Mouse (Mus musculus): Measurements from ENCODE around the gene Arhgap24.

DNA sequence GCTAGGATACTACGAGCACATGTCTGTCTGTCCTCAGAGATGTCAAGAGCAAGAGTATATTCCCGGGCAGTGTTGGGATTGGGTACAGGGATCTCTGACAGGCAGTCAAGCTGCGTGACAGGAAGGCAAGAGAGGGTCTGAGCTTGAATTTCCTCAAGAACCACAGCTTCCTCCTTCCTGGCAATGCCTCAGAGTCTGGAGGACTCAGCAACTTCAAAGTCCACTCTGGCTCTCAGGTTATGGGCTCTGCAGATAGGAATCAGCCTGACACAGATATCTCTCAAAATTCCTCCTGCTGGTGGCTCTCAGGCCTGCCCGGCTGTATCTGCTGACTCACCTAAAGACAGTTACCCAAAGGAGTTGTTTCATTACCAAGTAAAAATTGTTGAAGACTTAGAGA lies 162.6 kb downstream of the Arhgap24 start:
- TF ChIP-seq E2F4 (IDR thresholded peaks at IDR 0.05; ENCODE audit: insufficient read depth) (no peak), MAX (IDR thresholded peaks at IDR 0.05; ENCODE audit: low read depth) (no peak), POLR2A (IDR thresholded peaks at IDR 0.05; ENCODE audit: insufficient read length, low read depth) (no peak), TCF12 (IDR thresholded peaks at IDR 0.05; ENCODE audit: insufficient read depth, poor library complexity, severe bottlenecking) (no peak), USF1 (IDR thresholded peaks at IDR 0.05; ENCODE audit: low read depth) (no peak), MYOD1 (IDR thresholded peaks at IDR 0.05; ENCODE audit: control insufficient read depth in 1 of 3, insufficient read length in 2 of 3, low read depth in 2 of 3) (no peak), SRF (IDR thresholded peaks at IDR 0.05; ENCODE audit: control insufficient read depth, insufficient read length, low read depth) (no peak), POLR2AphosphoS2 (IDR thresholded peaks at IDR 0.05; ENCODE audit: insufficient read length, low read depth) (no peak), MYOG (IDR thresholded peaks at IDR 0.05; ENCODE audit: control insufficient read depth in 1 of 3, insufficient read depth in 1 of 3, insufficient read length in 2 of 3, low read depth in 2 of 3) (no peak), CEBPB (IDR thresholded peaks at IDR 0.05; ENCODE audit: insufficient read depth, poor library complexity, severe bottlenecking) (no peak), TCF3 (IDR thresholded peaks at IDR 0.05; ENCODE audit: insufficient read length, low read depth) (no peak)

Measured in myocyte (in vitro differentiated cells).